Mouse (Mus musculus): Measurements from ENCODE around the gene Gm45015. TPM values are rescaled to one million over a fixed set of nuclear protein-coding genes. Genes with fewer than 3 reads are reported as not detected.

Gene Gm45015
- polyA plus RNA-seq, 1 experiment: not detected

DNA sequence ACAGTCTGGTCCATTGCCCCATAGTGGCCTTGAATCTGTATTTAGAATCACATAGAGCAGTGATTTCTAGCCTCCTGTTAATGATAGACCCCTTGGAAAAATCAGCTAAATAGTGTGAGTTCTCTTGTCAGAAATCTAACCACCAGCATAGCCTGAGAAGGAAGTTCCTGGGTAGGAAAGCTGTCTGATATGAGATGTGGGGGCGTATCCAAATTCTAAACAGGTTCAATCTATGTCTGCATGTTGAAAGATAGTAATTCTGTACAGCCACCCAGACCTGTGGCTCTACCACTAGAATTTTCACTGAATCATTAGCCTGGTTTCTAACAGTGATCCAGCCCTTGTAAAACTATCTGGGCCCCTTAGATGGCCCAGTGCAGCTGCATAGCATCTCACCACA is 7.2 kb upstream of the Gm45015 start:
- Histone ChIP-seq H3K27me3 (ENCODE audit: control insufficient read depth, insufficient read depth, low read length) (no peaks in the 10 kb centered on the region), H3K27ac (ENCODE audit: insufficient read depth, low read length) (no peak overlapping the region), H3K4me1 (ENCODE audit: control insufficient read depth, insufficient read depth, insufficient read length) (no peaks in the 10 kb centered on the region), H3K4me3 (ENCODE audit: extremely low read depth, insufficient read depth, insufficient read length) (no peak overlapping the region), H3K36me3 (ENCODE audit: control insufficient read depth, insufficient read depth, low read length) (no peaks in the 10 kb centered on the region)
- WGBS: 66% methylated on average over 1 of the region's 1 CpGs
- DNase-seq (ENCODE audit: low read depth in 1 of 2, low spot score in 2 of 2): no peak
- TF ChIP-seq POLR2A (IDR thresholded peaks at IDR 0.05; ENCODE audit: low read depth, low read length) (no peak), CTCF (IDR thresholded peaks at IDR 0.05; ENCODE audit: extremely low read depth, insufficient read depth, insufficient read length, insufficient replicate concordance) (no peak)

DNA sequence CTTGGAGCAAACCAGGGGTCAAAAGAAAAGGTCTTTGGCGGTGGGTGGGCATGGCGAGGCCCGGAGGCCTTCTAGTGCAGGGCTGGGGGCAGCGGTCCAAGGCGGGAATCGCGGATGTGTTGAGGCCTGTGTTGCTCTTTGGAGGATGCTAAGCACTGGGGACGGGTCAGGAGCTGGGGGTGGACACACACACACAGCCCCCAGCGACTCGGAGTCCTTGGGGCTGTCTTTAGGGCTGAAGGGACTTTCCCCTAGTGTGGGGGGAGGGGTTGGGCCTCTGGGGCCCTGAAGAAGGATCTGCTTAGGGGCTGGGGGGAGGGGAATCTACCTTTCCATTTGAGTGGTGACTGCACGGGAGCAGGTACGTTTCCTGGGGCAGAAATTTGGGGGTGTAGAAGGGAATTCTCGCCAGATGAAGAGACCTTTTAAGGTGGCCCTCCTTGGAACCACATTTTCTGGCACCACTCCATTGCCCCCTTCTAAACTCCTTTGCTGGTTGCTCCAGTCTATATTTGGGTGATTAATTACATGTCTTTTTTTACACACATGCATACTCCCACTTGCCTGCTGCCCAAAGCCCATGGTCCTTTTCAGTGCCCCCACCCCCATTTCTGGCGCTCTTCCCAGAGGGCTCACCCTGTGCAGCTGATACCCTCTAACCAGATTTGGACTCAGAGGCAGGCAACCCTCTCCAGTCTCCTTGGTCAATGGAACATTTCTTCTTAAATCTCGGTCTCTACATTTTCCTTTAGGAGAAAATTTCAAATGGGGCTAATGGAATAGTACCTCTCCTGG is 6.5 kb upstream of the Gm45015 start:
- no peak for TF ChIP-seq POLR2A (IDR thresholded peaks at IDR 0.05; ENCODE audit: low read depth, low read length)
- no peak for TF ChIP-seq CTCF (IDR thresholded peaks at IDR 0.05; ENCODE audit: extremely low read depth, insufficient read depth, insufficient read length, insufficient replicate concordance)
- peak overlapping the region; percentile 82 for H3K27ac ChIP-seq (ENCODE audit: insufficient read depth, low read length)
- H3K4me1 ChIP-seq (ENCODE audit: control insufficient read depth, insufficient read depth, insufficient read length): no peaks in the 10 kb centered on the region
- peak overlapping the region; percentile 98 for H3K4me3 ChIP-seq (ENCODE audit: extremely low read depth, insufficient read depth, insufficient read length)
- H3K36me3 ChIP-seq (ENCODE audit: control insufficient read depth, insufficient read depth, low read length): no peaks in the 10 kb centered on the region
- H3K27me3 ChIP-seq (ENCODE audit: control insufficient read depth, insufficient read depth, low read length): no peaks in the 10 kb centered on the region
- DNase-seq (ENCODE audit: low read depth in 1 of 2, low spot score in 2 of 2): peak in 1 of 2 experiments; percentile 34
- WGBS: 27% methylated on average over 15 of the region's 15 CpGs

DNA sequence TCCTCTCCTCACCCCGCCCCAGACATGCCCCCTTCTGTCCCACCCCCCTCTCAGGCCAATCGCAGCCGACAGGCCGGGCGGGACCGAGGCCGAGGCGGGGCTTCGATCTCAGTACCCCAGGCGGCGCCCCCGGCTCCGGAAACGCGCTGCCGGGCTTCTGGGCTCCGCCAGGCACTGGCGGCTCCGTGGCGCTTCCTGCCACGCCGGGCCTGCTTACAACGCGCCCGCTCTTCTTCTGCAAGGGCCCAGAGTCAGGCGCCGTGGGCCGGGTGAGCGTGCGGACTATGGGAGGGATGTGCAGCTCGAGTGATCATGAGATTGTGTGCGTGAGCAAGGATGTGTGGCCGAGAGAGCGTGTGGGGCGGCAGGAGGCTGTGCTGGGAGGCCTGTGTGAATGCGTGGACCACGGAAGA is 5.8 kb upstream of the Gm45015 start, which contains the start of gene Zfp275:
Zfp275 (plus strand) TSS at position 139 of the 413 bp plus-strand sequence.
- 20% methylated on average over 37 of the region's 37 CpGs for WGBS
- DNase-seq (ENCODE audit: low read depth in 1 of 2, low spot score in 2 of 2): peak; percentile 36 to 72
- peak within 1 kb of the TSS; percentile 98 for H3K4me3 ChIP-seq (ENCODE audit: extremely low read depth, insufficient read depth, insufficient read length)
- H3K4me1 ChIP-seq (ENCODE audit: control insufficient read depth, insufficient read depth, insufficient read length): no peaks in the 10 kb centered on the region
- H3K27ac ChIP-seq (ENCODE audit: insufficient read depth, low read length): peak within 1 kb of the TSS; percentile 82
- peak; percentile 51; the same call in 1 of the 2 replicates for TF ChIP-seq POLR2A (IDR thresholded peaks at IDR 0.05; ENCODE audit: low read depth, low read length)
- no peak for TF ChIP-seq CTCF (IDR thresholded peaks at IDR 0.05; ENCODE audit: extremely low read depth, insufficient read depth, insufficient read length, insufficient replicate concordance)
- no peaks in the 10 kb centered on the region for H3K27me3 ChIP-seq (ENCODE audit: control insufficient read depth, insufficient read depth, low read length)
- H3K36me3 ChIP-seq (ENCODE audit: control insufficient read depth, insufficient read depth, low read length): no peaks in the 10 kb centered on the region

DNA sequence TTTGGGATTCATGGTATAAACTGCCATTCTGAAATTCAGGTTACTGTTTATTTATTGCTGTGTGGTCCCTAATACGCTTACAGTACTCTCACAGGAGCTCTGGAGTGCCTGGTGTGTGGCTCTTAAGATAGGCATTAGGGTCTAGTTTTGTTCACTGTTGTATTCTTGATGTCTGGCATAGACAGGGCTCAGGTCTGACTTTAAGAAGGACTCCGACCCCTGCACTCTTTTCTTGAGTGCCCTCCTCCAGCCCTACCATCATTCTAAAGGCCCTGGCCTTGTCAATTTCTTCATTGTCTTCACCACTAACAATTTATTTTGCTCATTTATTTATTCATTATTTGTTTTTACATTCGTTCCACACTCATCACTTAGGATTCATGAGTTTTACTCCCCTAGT is 5.4 kb upstream of the Gm45015 start:
- TF ChIP-seq CTCF (IDR thresholded peaks at IDR 0.05; ENCODE audit: extremely low read depth, insufficient read depth, insufficient read length, insufficient replicate concordance) (no peak), POLR2A (IDR thresholded peaks at IDR 0.05; ENCODE audit: low read depth, low read length) (no peak)
- H3K27ac ChIP-seq (ENCODE audit: insufficient read depth, low read length): no peak overlapping the region
- no peaks in the 10 kb centered on the region for H3K4me1 ChIP-seq (ENCODE audit: control insufficient read depth, insufficient read depth, insufficient read length)
- 52% methylated on average over 3 of the region's 3 CpGs for WGBS
- no peak for DNase-seq (ENCODE audit: low read depth in 1 of 2, low spot score in 2 of 2)
- H3K36me3 ChIP-seq (ENCODE audit: control insufficient read depth, insufficient read depth, low read length): no peaks in the 10 kb centered on the region
- H3K4me3 ChIP-seq (ENCODE audit: extremely low read depth, insufficient read depth, insufficient read length): no peak overlapping the region
- no peaks in the 10 kb centered on the region for H3K27me3 ChIP-seq (ENCODE audit: control insufficient read depth, insufficient read depth, low read length)

DNA sequence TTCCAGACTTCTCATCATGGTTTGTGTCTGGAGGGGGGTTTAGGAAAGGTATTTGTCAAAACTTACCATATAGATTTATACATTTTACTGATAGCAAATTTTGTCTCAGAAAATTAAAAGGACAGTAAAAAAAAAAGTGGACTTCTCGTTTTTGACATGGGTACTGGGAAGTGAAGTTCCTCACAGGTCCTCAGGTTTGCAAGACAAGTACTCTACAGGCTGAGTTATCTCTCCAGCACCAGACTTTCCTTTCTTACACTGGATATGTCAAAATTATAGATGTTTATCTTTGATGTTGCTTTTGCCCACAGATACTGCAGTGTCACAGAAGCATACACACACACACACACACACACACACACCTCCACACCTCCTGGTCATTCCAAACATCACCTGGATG is 4.8 kb upstream of the Gm45015 start:
- H3K36me3 ChIP-seq (ENCODE audit: control insufficient read depth, insufficient read depth, low read length): no peaks in the 10 kb centered on the region
- no peaks in the 10 kb centered on the region for H3K27me3 ChIP-seq (ENCODE audit: control insufficient read depth, insufficient read depth, low read length)
- no peak for TF ChIP-seq CTCF (IDR thresholded peaks at IDR 0.05; ENCODE audit: extremely low read depth, insufficient read depth, insufficient read length, insufficient replicate concordance)
- no peak for TF ChIP-seq POLR2A (IDR thresholded peaks at IDR 0.05; ENCODE audit: low read depth, low read length)
- no peaks in the 10 kb centered on the region for H3K4me1 ChIP-seq (ENCODE audit: control insufficient read depth, insufficient read depth, insufficient read length)
- no peak overlapping the region for H3K4me3 ChIP-seq (ENCODE audit: extremely low read depth, insufficient read depth, insufficient read length)
- WGBS: 33% methylated on average over 1 of the region's 1 CpGs
- no peak for DNase-seq (ENCODE audit: low read depth in 1 of 2, low spot score in 2 of 2)
- H3K27ac ChIP-seq (ENCODE audit: insufficient read depth, low read length): no peak overlapping the region

DNA sequence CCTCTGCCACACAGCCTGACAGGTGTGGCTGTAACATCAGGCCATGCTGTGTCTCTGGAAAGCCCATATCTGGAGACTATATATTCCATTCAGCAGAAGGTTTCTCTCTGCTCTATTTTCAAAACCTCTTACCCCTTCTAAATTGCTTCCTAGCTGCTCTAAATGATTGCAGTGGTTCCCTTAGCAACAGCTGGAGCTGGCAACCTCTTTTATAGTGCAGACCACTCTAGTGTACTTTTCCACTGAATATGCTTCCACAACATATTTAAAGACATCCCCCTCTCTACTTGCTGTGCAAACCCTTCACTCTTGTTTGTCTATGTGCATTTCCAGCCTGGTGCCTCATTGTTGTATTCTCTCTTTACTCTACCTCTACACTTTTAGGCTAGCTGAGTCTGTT is 3.1 kb downstream of the Gm45015 start:
- Histone ChIP-seq H3K4me1 (ENCODE audit: control insufficient read depth, insufficient read depth, insufficient read length) (no peaks in the 10 kb centered on the region), H3K4me3 (ENCODE audit: extremely low read depth, insufficient read depth, insufficient read length) (no peak overlapping the region), H3K27ac (ENCODE audit: insufficient read depth, low read length) (no peak overlapping the region), H3K27me3 (ENCODE audit: control insufficient read depth, insufficient read depth, low read length) (no peaks in the 10 kb centered on the region), H3K36me3 (ENCODE audit: control insufficient read depth, insufficient read depth, low read length) (no peaks in the 10 kb centered on the region)
- no peak for TF ChIP-seq POLR2A (IDR thresholded peaks at IDR 0.05; ENCODE audit: low read depth, low read length)
- no peak for TF ChIP-seq CTCF (IDR thresholded peaks at IDR 0.05; ENCODE audit: extremely low read depth, insufficient read depth, insufficient read length, insufficient replicate concordance)
- no peak for DNase-seq (ENCODE audit: low read depth in 1 of 2, low spot score in 2 of 2)

DNA sequence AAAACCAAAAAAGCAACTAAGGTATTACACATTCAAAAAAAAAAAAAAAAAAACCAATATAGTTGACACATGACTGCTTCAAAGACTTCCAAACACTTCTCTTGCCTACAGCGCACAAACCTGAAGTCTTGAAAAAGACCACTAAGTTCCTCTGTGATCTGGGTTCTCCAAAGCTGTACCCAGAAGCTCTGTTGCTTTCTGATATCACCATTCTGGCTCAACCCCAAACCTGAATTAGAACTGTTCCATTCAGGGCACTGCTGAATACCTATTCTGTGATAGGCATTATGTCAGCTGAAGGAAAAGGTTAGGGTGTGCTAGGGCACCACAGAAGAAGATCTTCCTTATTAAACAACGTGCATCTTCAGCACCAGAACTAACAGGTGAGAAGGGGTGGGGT is 9.4 kb downstream of the Gm45015 start:
- no peak for TF ChIP-seq POLR2A (IDR thresholded peaks at IDR 0.05; ENCODE audit: low read depth, low read length)
- TF ChIP-seq CTCF (IDR thresholded peaks at IDR 0.05; ENCODE audit: extremely low read depth, insufficient read depth, insufficient read length, insufficient replicate concordance): no peak
- Histone ChIP-seq H3K27ac (ENCODE audit: insufficient read depth, low read length) (no peak overlapping the region), H3K4me1 (ENCODE audit: control insufficient read depth, insufficient read depth, insufficient read length) (no peaks in the 10 kb centered on the region), H3K4me3 (ENCODE audit: extremely low read depth, insufficient read depth, insufficient read length) (no peak overlapping the region), H3K36me3 (ENCODE audit: control insufficient read depth, insufficient read depth, low read length) (no peaks in the 10 kb centered on the region), H3K27me3 (ENCODE audit: control insufficient read depth, insufficient read depth, low read length) (no peaks in the 10 kb centered on the region)
- 67% methylated on average over 2 of the region's 2 CpGs for WGBS
- no peak for DNase-seq (ENCODE audit: low read depth in 1 of 2, low spot score in 2 of 2)

All from spleen, adult 2 months (tissue).